Mouse (Mus musculus): ENCODE measurements around the gene Kif13a. TPM values are rescaled to one million over a fixed set of nuclear protein-coding genes. Genes with fewer than 3 reads are reported as not detected.

Gene Kif13a
- polyA plus RNA-seq, 1 experiment from 2014 or later, result 13.5 TPM

DNA sequence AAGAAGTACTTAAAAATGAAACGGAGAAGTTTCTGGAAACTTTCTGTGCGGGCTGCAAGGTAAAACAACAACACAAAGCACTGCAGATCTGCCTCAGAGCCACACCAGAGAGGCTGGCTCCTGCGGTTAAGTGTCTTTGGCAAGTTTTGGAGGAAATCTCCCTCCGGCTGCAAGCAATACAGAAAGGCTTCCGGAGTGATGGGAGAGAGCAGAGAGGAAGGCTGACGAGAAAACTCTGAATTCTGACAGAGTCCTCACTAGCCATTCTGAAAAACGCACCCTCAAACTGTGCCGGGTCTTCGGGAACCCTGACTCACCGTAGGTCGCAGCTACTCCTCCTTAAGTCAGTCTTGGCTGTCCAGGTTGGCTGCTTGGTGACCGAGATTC lies 193.2 kb downstream of the Kif13a start:
- Histone ChIP-seq H3K4me1 (replicated peaks; ENCODE audit: control insufficient read depth, insufficient read depth) (no peaks in the 10 kb centered on the region), H3K27ac (replicated peaks) (peak overlapping the region; percentile 66), H3K9me3 (ENCODE audit: control insufficient read depth, low read length) (no peaks in the 10 kb centered on the region), H3K36me3 (ENCODE audit: control insufficient read depth, insufficient read depth, low read length) (no peaks in the 10 kb centered on the region), H3K9ac (ENCODE audit: low read length) (peak overlapping the region; percentile 43), H3K4me3 (ENCODE audit: low read depth, low read length) (peak overlapping the region; percentile 52), H3K4me2 (replicated peaks; ENCODE audit: low read depth) (peak overlapping the region; percentile 88), H3K27me3 (ENCODE audit: control insufficient read depth, insufficient read depth, low read length) (no peaks in the 10 kb centered on the region)
- ATAC-seq (ENCODE audit: low FRiP score, low TSS enrichment), result no peak
- under 1% methylated on average over 12 of the region's 12 CpGs for WGBS
- TF ChIP-seq CTCF (IDR thresholded peaks at IDR 0.05; ENCODE audit: low read depth), result no peak
- peak; percentile 26 for DNase-seq (ENCODE audit: low spot score)

DNA sequence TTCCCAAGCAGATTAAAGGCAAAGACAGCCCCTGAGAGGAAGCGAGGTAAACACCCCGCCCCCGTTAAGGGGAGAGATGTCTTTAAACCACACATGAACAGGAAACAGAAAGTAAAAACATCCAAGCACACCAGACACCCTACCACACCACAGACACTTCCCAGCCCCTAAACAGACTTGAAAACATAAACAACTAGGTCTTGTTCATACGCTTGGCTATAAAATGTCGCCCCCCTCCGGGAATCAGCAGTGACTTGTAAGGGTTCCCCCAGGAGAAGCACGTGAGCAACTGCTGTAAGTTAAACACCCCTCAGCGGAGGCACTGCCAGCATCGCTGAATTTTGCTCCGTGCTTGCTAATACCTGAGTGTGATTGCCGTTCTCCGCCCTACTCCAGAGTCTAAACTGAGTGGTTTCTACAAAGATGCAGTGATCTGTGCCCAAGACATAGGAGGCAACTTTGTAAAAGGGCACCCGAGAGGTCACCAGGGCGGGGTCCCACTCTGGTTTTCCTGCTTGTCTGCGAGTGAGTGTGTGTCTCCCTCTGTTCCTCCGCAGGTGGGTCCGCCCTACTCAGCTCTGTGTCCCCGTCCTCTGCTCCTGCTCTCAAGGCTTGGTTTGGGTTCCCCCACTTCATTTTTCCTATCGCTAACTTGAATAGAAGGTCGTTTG lies 193.7 kb downstream of the Kif13a start:
- H3K4me3 ChIP-seq (ENCODE audit: low read depth, low read length), result peak overlapping the region; percentile 52
- H3K27ac ChIP-seq (replicated peaks), result peak overlapping the region; percentile 66
- TF ChIP-seq CTCF (IDR thresholded peaks at IDR 0.05; ENCODE audit: low read depth), result peak; percentile 44
- no peak for TF ChIP-seq EP300 (optimal IDR thresholded peaks at IDR 0.05)
- H3K27me3 ChIP-seq (ENCODE audit: control insufficient read depth, insufficient read depth, low read length), result no peaks in the 10 kb centered on the region
- no peaks in the 10 kb centered on the region for H3K9me3 ChIP-seq (ENCODE audit: control insufficient read depth, low read length)
- peak; percentile 63 for DNase-seq (ENCODE audit: low spot score)
- under 1% methylated on average over 20 of the region's 20 CpGs for WGBS
- no peaks in the 10 kb centered on the region for H3K36me3 ChIP-seq (ENCODE audit: control insufficient read depth, insufficient read depth, low read length)
- peak overlapping the region; percentile 43 for H3K9ac ChIP-seq (ENCODE audit: low read length)
- no peaks in the 10 kb centered on the region for H3K4me1 ChIP-seq (replicated peaks; ENCODE audit: control insufficient read depth, insufficient read depth)
- H3K4me2 ChIP-seq (replicated peaks; ENCODE audit: low read depth), result peak overlapping the region; percentile 88
- peak; percentile 71 for ATAC-seq (ENCODE audit: low FRiP score, low TSS enrichment)

DNA sequence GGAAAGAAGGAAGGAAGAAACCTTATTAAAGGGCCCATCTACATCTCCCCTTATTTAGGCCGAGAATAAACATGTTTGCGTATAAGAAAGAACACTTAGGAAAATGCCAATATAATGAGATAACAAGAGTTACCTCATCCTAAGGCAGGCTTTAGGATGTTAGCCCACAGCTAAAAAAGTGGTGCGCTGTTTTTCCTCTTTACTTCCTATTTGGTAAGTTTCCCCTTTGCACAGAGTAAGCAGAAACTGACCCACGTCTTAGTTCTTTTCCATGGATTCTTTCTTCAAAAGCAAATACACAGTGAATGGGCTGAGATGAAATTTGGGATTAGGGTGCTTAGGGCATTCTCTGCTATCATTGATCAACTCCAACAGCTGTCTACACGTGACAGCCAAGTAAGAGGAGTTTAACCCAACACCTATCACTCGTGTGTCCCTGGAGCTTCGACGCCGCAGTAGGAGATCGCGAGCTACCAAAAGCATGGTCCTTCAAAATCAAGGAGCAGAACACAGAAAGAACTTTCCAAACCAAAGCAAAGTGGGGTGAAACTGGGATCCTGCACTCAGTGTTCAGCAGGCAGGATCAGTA lies 194.4 kb downstream of the Kif13a start:
- Histone ChIP-seq H3K36me3 (ENCODE audit: control insufficient read depth, insufficient read depth, low read length) (no peaks in the 10 kb centered on the region), H3K27me3 (ENCODE audit: control insufficient read depth, insufficient read depth, low read length) (no peaks in the 10 kb centered on the region), H3K4me3 (ENCODE audit: low read depth, low read length) (peak overlapping the region; percentile 52), H3K9ac (ENCODE audit: low read length) (peak overlapping the region; percentile 43), H3K9me3 (ENCODE audit: control insufficient read depth, low read length) (no peaks in the 10 kb centered on the region), H3K27ac (replicated peaks) (peak overlapping the region; percentile 63), H3K4me1 (replicated peaks; ENCODE audit: control insufficient read depth, insufficient read depth) (no peaks in the 10 kb centered on the region), H3K4me2 (replicated peaks; ENCODE audit: low read depth) (peak overlapping the region; percentile 88)
- ATAC-seq (ENCODE audit: low FRiP score, low TSS enrichment) (peak; percentile 10; the same call in 1 of the 2 replicates), DNase-seq (ENCODE audit: low spot score) (no peak)
- 27% methylated on average over 11 of the region's 11 CpGs for WGBS
- TF ChIP-seq EP300 (optimal IDR thresholded peaks at IDR 0.05), result no peak
- no peak for TF ChIP-seq CTCF (IDR thresholded peaks at IDR 0.05; ENCODE audit: low read depth)

DNA sequence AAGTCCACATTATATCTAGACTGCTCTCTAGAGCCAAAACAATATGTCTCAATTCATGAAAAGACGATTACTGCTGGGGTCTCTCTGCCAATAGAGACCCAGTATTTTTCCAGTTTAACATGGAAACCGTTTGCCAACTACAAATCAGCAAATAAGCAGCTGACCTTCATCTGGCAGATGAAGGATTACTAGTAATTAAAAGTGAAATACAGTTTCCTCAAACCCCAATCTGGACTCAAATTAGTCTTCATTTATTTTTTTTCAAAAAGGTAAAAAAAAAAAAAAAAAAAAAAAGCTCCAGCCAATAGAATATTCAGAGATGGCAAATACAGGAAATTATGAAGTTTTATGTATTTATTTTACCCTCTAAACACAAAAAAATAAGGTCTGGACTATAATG lies 199.7 kb downstream of the Kif13a start:
- H3K4me1 ChIP-seq (replicated peaks; ENCODE audit: control insufficient read depth, insufficient read depth), result no peaks in the 10 kb centered on the region
- no peaks in the 10 kb centered on the region for H3K27me3 ChIP-seq (ENCODE audit: control insufficient read depth, insufficient read depth, low read length)
- H3K36me3 ChIP-seq (ENCODE audit: control insufficient read depth, insufficient read depth, low read length), result no peaks in the 10 kb centered on the region
- H3K4me2 ChIP-seq (replicated peaks; ENCODE audit: low read depth), result no peak overlapping the region
- no peak overlapping the region for H3K9ac ChIP-seq (ENCODE audit: low read length)
- H3K4me3 ChIP-seq (ENCODE audit: low read depth, low read length), result no peak overlapping the region
- no peaks in the 10 kb centered on the region for H3K9me3 ChIP-seq (ENCODE audit: control insufficient read depth, low read length)
- DNase-seq (ENCODE audit: low spot score) (no peak), ATAC-seq (ENCODE audit: low FRiP score, low TSS enrichment) (no peak)
- no peak for TF ChIP-seq EP300 (optimal IDR thresholded peaks at IDR 0.05)
- no peak for TF ChIP-seq CTCF (IDR thresholded peaks at IDR 0.05; ENCODE audit: low read depth)
- WGBS, result 62% methylated on average over 2 of the region's 2 CpGs
- no peak overlapping the region for H3K27ac ChIP-seq (replicated peaks)

- ATAC-seq (ENCODE audit: low FRiP score, low TSS enrichment), result no peak
- H3K9ac ChIP-seq (ENCODE audit: low read length), result 0 out of 2 replicates have a peak overlapping the region, but pooled peaks have one; percentile 28
- DNase-seq (ENCODE audit: low spot score), result no peak
- H3K4me1 ChIP-seq (replicated peaks; ENCODE audit: control insufficient read depth, insufficient read depth), result no peaks in the 10 kb centered on the region
- H3K27ac ChIP-seq (replicated peaks), result no peak overlapping the region
- H3K4me3 ChIP-seq (ENCODE audit: low read depth, low read length), result peak overlapping the region; percentile 95
- 24% methylated on average over 5 of the region's 5 CpGs for WGBS
- no peaks in the 10 kb centered on the region for H3K9me3 ChIP-seq (ENCODE audit: control insufficient read depth, low read length)
- TF ChIP-seq EP300 (optimal IDR thresholded peaks at IDR 0.05) (no peak), CTCF (IDR thresholded peaks at IDR 0.05; ENCODE audit: low read depth) (no peak)
- H3K27me3 ChIP-seq (ENCODE audit: control insufficient read depth, insufficient read depth, low read length), result no peaks in the 10 kb centered on the region
- H3K36me3 ChIP-seq (ENCODE audit: control insufficient read depth, insufficient read depth, low read length), result no peaks in the 10 kb centered on the region
- H3K4me2 ChIP-seq (replicated peaks; ENCODE audit: low read depth), result peak overlapping the region; percentile 54
These were observed 201.3 kb downstream of the Kif13a start for GRCm38 (mm10) chr13:46728411-46728810.

DNA sequence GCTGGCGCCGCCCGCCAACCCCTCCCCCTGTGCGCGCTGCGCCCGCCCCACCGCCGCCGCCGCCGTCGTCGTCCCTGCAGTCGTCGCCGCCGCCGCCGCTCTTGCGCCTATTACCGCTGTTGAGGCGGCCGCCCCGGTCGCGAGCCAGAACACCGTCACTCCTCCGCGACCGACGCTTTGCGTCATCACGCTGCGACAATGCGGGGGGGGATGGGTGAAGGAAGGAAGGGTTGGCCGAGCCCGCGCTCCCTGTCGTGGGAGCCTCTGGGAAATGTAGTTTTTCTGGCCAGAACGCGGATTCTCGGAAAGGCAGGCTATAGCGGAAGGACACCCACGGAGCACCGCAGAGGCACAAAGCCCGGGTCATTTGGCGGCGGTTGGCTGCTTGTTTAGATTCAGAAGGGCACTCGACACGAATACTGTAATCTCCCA lies 201.8 kb downstream of the Kif13a start, which contains the start of gene Nup153:
Gene Nup153 (minus strand): TSS at position 104 of the 432 bp plus-strand sequence.
- under 1% methylated on average over 41 of the region's 51 CpGs for WGBS
- ATAC-seq (ENCODE audit: low FRiP score, low TSS enrichment), result peak; percentile 92
- peak; percentile 100 for DNase-seq (ENCODE audit: low spot score)
- Histone ChIP-seq H3K36me3 (ENCODE audit: control insufficient read depth, insufficient read depth, low read length) (no peaks in the 10 kb centered on the region), H3K9me3 (ENCODE audit: control insufficient read depth, low read length) (no peaks in the 10 kb centered on the region), H3K4me1 (replicated peaks; ENCODE audit: control insufficient read depth, insufficient read depth) (no peaks in the 10 kb centered on the region), H3K9ac (ENCODE audit: low read length) (peak within 1 kb of the TSS; percentile 95), H3K27ac (replicated peaks) (peak within 1 kb of the TSS; percentile 99), H3K4me3 (ENCODE audit: low read depth, low read length) (peak within 1 kb of the TSS; percentile 95), H3K27me3 (ENCODE audit: control insufficient read depth, insufficient read depth, low read length) (no peaks in the 10 kb centered on the region), H3K4me2 (replicated peaks; ENCODE audit: low read depth) (peak within 1 kb of the TSS; percentile 80)
- no peak for TF ChIP-seq CTCF (IDR thresholded peaks at IDR 0.05; ENCODE audit: low read depth)
- no peak for TF ChIP-seq EP300 (optimal IDR thresholded peaks at IDR 0.05)
